Mouse (Mus musculus) erythroid progenitor cell, adult 5-6 weeks (primary cell): ENCODE measurements around the gene Cacng7. TPM values are rescaled to one million over a fixed set of nuclear protein-coding genes. Genes with fewer than 3 reads are reported as not detected.
"Not testable (repeated sequence)": the region's sequence is repeated elsewhere in the genome, so short reads cannot be mapped to it uniquely, and the experiment has no call there.

Experiments used
- ATAC-seq: replicated peaks from 2 replicates; pipeline ENCODE4 v1.8.0; 2016; ENCODE audit warnings: moderate number of reproducible peaks, mild to moderate bottlenecking, moderate TSS enrichment, inconsistent platforms; ENCODE audit not compliant: poor library complexity, low FRiP score, severe bottlenecking
- total RNA-seq, 2 experiments: library from RNA; stranded (forward) in 1 of 2; stranded (reverse) in 1 of 2; fragments of 150-400 nt in 1 of 2; fragments of 186-747, 209-891 nt in 1 of 2; gene quantifications; 2 replicates each; pipeline versions ENCODE4 v1.2.3 to v1.2.4; 2015 to 2017; ENCODE audit warnings: low replicate concordance in 2 of 2

The Cacng7 gene
- total RNA-seq (2015; ENCODE audit: low replicate concordance), result not detected in 2 replicates
- total RNA-seq (2017; ENCODE audit: low replicate concordance), result 2.1 TPM in 1 of 2 replicates, not detected in the other

GRCm38 (mm10) chr7:3332619-3333521 lies at the start of gene Cacng7:
Cacng7 (plus strand) TSS chr7:3332955.
- no peak for ATAC-seq

GRCm38 (mm10) chr7:3283081-3283875 lies 49.5 kb upstream of the Cacng7 start:
- no peak for ATAC-seq

- no peak for ATAC-seq
Measured at GRCm38 (mm10) chr7:3284604-3285003, 48.2 kb upstream of the Cacng7 start.

GRCm38 (mm10) chr7:3286036-3286435 lies 46.7 kb upstream of the Cacng7 start:
- no peak for ATAC-seq

- ATAC-seq, result no peak
Measured at GRCm38 (mm10) chr7:3287186-3287585, 45.6 kb upstream of the Cacng7 start.

- ATAC-seq, result no peak
Measured at GRCm38 (mm10) chr7:3288976-3289970, 43.5 kb upstream of the Cacng7 start, which contains the start of the genes Myadm and Prkcg. Myadm (plus strand) TSS chr7:3289080. Prkcg (plus strand) TSS chr7:3289179.

GRCm38 (mm10) chr7:3290257-3291033 lies 42.3 kb upstream of the Cacng7 start:
- no peak for ATAC-seq

GRCm38 (mm10) chr7:3291197-3291596 lies 41.6 kb upstream of the Cacng7 start:
- ATAC-seq, result no peak

GRCm38 (mm10) chr7:3291764-3292163 lies 41.0 kb upstream of the Cacng7 start:
- ATAC-seq, result no peak

GRCm38 (mm10) chr7:3292271-3292670 lies 40.5 kb upstream of the Cacng7 start:
- ATAC-seq, result not testable (repeated sequence)

GRCm38 (mm10) chr7:3292791-3293190 lies 40.0 kb upstream of the Cacng7 start:
- no peak for ATAC-seq

- no peak for ATAC-seq
Measured at GRCm38 (mm10) chr7:3294794-3295193, 38.0 kb upstream of the Cacng7 start.

- ATAC-seq, result no peak
Measured at GRCm38 (mm10) chr7:3295321-3296110, 37.2 kb upstream of the Cacng7 start.

GRCm38 (mm10) chr7:3296711-3297110 lies 36.0 kb upstream of the Cacng7 start:
- ATAC-seq, result no peak

- ATAC-seq, result no peak
Measured at GRCm38 (mm10) chr7:3299941-3300617, 32.7 kb upstream of the Cacng7 start.

- ATAC-seq, result no peak
Measured at GRCm38 (mm10) chr7:3300891-3301627, 31.7 kb upstream of the Cacng7 start.
